ENCODE assay signal across 29 mouse cellular contexts in genomic region chr10:42672798-42673197, GRCm38 (mm10).
DNase-seq lines count a peak whose midpoint lies in the region; ATAC-seq and TF ChIP-seq lines count a peak whose summit lies in the region.
"Had no signal": no experiment of that assay in that cellular context is flagged by ENCODE, and none has a peak within 500 bp of the region (broad histone marks: within the 10 kb centered on the region; RNA-seq: fewer than 3 reads in every experiment).

No protein-coding gene starts in this region.

- no peaks in the 10 kb centered on the region for H3K27me3 ChIP-seq in thymus, adult 2 months (ENCODE audit: control insufficient read depth, insufficient read depth, low read length)
- no peaks in the 10 kb centered on the region for H3K27me3 ChIP-seq in intestine, embryonic 15.5 days (replicated peaks)
- H3K27me3 ChIP-seq: CH12.LX; forebrain, embryonic 12.5 days; forebrain, embryonic 15.5 days; Patski had no signal

- 9% methylated on average over 3 of the region's 3 CpGs for WGBS in thymus, adult 2 months
- WGBS in intestine, embryonic 15.5 days = 64% methylated on average over 3 of the region's 3 CpGs

- intact Hi-C loops in left cerebral cortex, postnatal 25 days (cut with DNase I) = no loop called here

- peak overlapping the region; percentile 77 for H3K27ac ChIP-seq in thymus, adult 2 months (ENCODE audit: control insufficient read depth, insufficient read depth, low read length)
- H3K27ac ChIP-seq in intestine, embryonic 15.5 days = no peak overlapping the region
- H3K27ac ChIP-seq: embryonic facial prominence, embryonic 10.5 days; embryonic facial prominence, embryonic 13.5 days; forebrain, embryonic 12.5 days; forebrain, embryonic 15.5 days; heart, adult 2 months; heart, embryonic 10.5 days; heart, embryonic 13.5 days; hindbrain, embryonic 14.5 days had no signal

- peak; percentile 78 for ATAC-seq in intestine, embryonic 15.5 days
- ATAC-seq: forebrain, embryonic 15.5 days; Patski had no signal

- DNase-seq in thymus, adult 2 months = no peak
- no peak for DNase-seq in thymus, adult 18-20 months
- peak; percentile 35 for DNase-seq in thymus, postnatal 14 days
- no peak for DNase-seq in left cerebral cortex, postnatal 25 days (ENCODE audit: low spot score in 2 of 2)
- DNase-seq in kidney, postnatal 36 days = no peak
- DNase-seq in heart, adult 11 months = no peak
- DNase-seq: adrenal gland, adult 2 months; adrenal gland, postnatal 14 days; B cell, adult 2 months; cerebellum, adult 11 months; cerebellum, adult 2 months; cerebellum, adult 9-11 months; cerebellum, postnatal 25 days; gastrocnemius, postnatal 25 days; heart, adult 2 months; heart, postnatal 14 days; heart, postnatal 4 days had no signal

- no peak overlapping the region for H3K4me2 ChIP-seq in intestine, embryonic 15.5 days (replicated peaks)
- H3K4me2 ChIP-seq: embryonic facial prominence, embryonic 13.5 days; forebrain, embryonic 12.5 days; forebrain, embryonic 15.5 days; heart, embryonic 13.5 days; hindbrain, embryonic 14.5 days had no signal

- H3K9ac ChIP-seq in intestine, embryonic 15.5 days = no peak overlapping the region
- H3K9ac ChIP-seq: embryonic facial prominence, embryonic 13.5 days; forebrain, embryonic 12.5 days; forebrain, embryonic 15.5 days; heart, embryonic 13.5 days; hindbrain, embryonic 14.5 days had no signal

- no peak for TF ChIP-seq POLR2A in thymus, adult 2 months (IDR thresholded peaks at IDR 0.05; ENCODE audit: control insufficient read depth, extremely low read depth, insufficient read depth, low read length, poor library complexity)

- TF ChIP-seq CTCF in thymus, adult 2 months (IDR thresholded peaks at IDR 0.05; ENCODE audit: borderline replicate concordance, control insufficient read depth, extremely low read depth, insufficient read depth, low read length, poor library complexity) = no peak

- no peaks in the 10 kb centered on the region for H3K36me3 ChIP-seq in thymus, adult 2 months (ENCODE audit: control insufficient read depth, insufficient read depth, low read length)
- H3K36me3 ChIP-seq in intestine, embryonic 15.5 days = no peaks in the 10 kb centered on the region
- H3K36me3 ChIP-seq: embryonic facial prominence, embryonic 10.5 days; embryonic facial prominence, embryonic 13.5 days; forebrain, embryonic 12.5 days; forebrain, embryonic 15.5 days; heart, embryonic 10.5 days; heart, embryonic 13.5 days had no signal

- H3K9me3 ChIP-seq in intestine, embryonic 15.5 days = no peaks in the 10 kb centered on the region
- H3K9me3 ChIP-seq: forebrain, embryonic 12.5 days; forebrain, embryonic 15.5 days; G1E; heart, embryonic 10.5 days had no signal

- H3K4me3 ChIP-seq in thymus, adult 2 months (ENCODE audit: control insufficient read depth, insufficient read depth, low read length) = no peak overlapping the region
- no peak overlapping the region for H3K4me3 ChIP-seq in intestine, embryonic 15.5 days (replicated peaks)
- H3K4me3 ChIP-seq: embryonic facial prominence, embryonic 10.5 days; embryonic facial prominence, embryonic 13.5 days; erythroblast, embryonic 14.5 days; forebrain, embryonic 12.5 days; forebrain, embryonic 15.5 days; heart, adult 2 months; heart, embryonic 10.5 days; heart, embryonic 13.5 days had no signal

- peaks cover 15% of the 10 kb centered on the region for H3K4me1 ChIP-seq in thymus, adult 2 months (replicated peaks; ENCODE audit: control insufficient read depth, insufficient read depth, low read length)
- H3K4me1 ChIP-seq in intestine, embryonic 15.5 days (replicated peaks) = no peaks in the 10 kb centered on the region
- H3K4me1 ChIP-seq: embryonic facial prominence, embryonic 10.5 days; embryonic facial prominence, embryonic 13.5 days; forebrain, embryonic 12.5 days; forebrain, embryonic 15.5 days; heart, embryonic 10.5 days; heart, embryonic 13.5 days had no signal
